Mouse (Mus musculus): ENCODE data around the gene Ccdc113. TPM values are rescaled to one million over a fixed set of nuclear protein-coding genes. Genes with fewer than 3 reads are reported as not detected.

Ccdc113 gene
- polyA plus RNA-seq, 1 experiment: 0.96 TPM

DNA sequence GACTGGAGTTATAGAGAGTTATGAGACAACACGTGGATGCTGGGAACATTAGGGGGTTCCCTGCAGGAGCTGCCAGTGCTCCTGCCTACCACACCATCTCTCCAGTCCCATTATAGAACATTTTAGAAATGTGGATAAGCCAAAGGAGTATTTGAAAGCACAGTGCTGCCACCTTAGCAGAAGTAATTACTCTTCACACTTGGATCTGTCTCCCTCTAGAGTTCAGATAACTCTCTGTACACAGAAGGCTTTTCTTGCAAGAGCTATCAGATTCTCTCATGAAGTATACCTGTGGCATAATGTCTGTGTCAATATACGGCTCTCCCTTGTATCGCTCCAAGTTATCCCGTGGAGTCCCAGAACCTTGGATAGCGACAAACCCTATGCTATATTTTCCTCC, 5.6 kb downstream of the Ccdc113 start:
- DNase-seq (ENCODE audit: low spot score): no peak

- DNase-seq (ENCODE audit: low spot score): no peak
Measured at GRCm38 (mm10) chr8:95542191-95542590, 8.3 kb downstream of the Ccdc113 start.

- DNase-seq (ENCODE audit: low spot score): no peak
Measured at GRCm38 (mm10) chr8:95543065-95543464, 9.2 kb downstream of the Ccdc113 start.

- DNase-seq (ENCODE audit: low spot score): no peak
Measured at GRCm38 (mm10) chr8:95545815-95546214, 11.9 kb downstream of the Ccdc113 start.

GRCm38 (mm10) chr8:95546986-95547385, 13.1 kb downstream of the Ccdc113 start:
- no peak for DNase-seq (ENCODE audit: low spot score)

- DNase-seq (ENCODE audit: low spot score): no peak
Measured at GRCm38 (mm10) chr8:95547931-95548330, 14.0 kb downstream of the Ccdc113 start.

DNA sequence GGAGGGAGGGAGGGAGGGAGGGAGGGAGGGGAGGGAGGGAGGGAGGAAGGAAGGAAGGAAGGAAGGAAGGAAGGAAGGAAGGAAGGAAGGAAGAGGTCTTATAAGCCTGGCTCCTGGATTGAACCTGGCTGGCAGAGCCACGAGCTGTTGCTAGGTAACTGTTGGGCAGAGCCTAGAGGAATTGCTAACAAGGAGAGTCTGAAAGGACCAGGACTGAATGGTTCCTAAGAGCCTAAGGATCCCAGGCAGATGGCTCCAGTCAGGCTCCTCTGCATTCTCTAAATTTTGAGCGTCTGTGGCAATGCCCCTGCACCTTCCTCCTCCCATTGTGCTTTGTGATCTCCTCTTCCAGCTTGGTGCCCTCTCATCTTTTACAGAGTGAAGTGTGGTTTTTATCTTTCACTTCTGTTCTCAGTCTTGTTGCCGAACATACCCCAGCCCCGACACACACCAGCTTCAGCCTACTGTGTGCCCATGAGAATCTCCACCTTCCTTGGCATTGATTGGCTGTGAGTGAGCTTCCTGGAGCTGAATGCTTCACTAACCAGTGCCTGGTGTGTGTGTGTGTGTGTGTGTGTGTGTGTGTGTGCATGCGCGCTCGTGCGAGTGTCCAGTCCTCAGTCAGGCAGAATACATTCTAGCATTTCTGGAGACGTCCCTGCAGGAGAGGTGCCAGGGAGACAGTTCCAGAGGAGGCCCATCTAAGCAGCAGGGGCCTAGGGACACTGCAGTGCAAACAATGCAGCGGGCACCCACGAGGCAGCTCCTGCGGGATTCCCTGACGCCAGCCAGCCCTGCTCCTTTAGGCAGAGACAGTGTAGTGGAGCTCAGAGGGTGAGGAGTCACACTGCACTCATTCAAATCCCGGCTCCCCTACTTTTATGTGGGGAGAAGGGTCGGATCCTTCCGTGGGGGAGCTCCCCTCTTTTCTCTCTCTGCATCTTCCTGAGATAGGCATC, 16.3 kb downstream of the Ccdc113 start:
- DNase-seq (ENCODE audit: low spot score): no peak

- DNase-seq (ENCODE audit: low spot score): no peak
Measured at GRCm38 (mm10) chr8:95551577-95551976, 17.7 kb downstream of the Ccdc113 start.

DNA sequence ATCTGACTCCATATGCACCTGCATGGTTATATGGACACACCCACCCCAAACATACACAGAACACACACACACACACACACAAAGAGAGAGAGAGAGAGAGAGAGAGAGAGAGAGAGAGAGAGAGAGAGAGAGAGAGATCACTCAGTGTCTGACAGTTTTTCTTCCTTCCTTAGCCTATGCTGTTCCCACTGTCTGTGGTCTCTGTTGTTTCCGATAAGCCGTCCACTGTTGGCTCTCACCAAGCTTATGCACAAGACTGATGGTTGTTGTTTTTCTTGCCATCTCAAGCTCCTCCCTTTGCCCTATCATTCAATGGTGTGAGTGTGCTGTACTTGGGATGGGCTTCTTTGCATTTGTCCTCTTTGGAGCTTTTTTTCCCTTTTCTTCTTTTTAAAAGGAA, 22.1 kb downstream of the Ccdc113 start:
- no peak for DNase-seq (ENCODE audit: low spot score)

DNA sequence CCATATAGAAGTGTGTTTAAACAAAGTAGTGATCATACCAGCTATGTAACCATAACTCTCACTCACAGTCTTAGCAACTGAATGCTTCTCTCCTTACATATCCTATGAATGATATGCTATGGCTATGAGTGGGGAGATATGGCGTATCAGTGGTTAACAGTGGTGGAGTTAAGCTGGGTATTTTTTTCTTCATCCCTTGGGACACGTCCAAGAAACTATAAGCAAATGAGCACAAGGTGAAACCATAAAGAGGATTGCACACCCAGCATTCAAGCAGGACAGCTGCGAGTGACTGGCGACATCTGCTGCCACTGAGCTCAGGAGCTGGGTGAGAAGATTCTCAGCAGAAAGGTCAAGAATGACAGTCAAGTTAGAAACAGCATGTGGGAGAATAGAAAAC, 32.3 kb downstream of the Ccdc113 start:
- no peak for DNase-seq (ENCODE audit: low spot score)

DNA sequence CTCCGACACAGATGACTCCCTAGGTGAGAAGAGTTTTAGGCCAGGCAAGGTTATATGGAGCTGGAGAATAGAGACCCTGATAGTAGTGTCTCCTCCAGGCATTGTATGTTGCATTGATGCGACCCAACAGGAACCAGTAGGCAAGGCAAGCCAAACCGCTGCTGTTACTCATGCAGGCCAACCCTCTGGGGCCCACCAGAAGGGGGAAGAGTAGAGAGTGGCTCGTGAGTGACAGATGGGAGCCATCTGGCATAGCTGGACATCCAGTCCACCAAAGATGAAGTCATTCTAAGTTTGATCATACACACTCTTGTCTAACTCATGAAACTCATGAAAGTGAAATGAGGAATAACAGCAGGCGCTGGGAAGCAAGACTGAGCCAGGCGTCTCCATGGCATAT, 32.9 kb downstream of the Ccdc113 start:
- no peak for DNase-seq (ENCODE audit: low spot score)

GRCm38 (mm10) chr8:95573146-95573545, 39.3 kb downstream of the Ccdc113 start:
- DNase-seq (ENCODE audit: low spot score): no peak

DNA sequence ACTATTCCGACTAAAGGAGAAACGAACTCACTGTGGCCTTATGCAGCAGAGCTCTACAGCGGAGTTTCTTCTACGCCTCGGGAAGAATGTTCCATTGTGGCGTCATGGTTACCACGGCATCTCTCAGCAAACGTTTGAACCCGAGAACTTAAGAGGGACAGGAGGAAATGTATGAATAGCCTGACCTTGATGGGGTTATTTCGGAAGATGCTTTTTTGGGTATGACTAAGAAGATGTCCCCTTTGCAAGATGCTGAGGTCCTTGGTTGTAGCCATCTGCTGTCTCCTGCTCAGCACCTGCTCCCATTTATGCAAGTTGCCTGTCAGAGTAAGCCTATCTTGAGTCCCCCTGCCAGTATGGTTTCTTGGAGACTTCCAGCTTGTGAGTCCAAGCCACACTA, 42.4 kb downstream of the Ccdc113 start, which contains the start of gene Prss54:
Gene Prss54, minus strand, starts transcription at position 101 of the 400 bp plus-strand sequence.
- DNase-seq (ENCODE audit: low spot score): no peak

- DNase-seq (ENCODE audit: low spot score): no peak
Measured at GRCm38 (mm10) chr8:95587339-95587738, 53.5 kb downstream of the Ccdc113 start.

GRCm38 (mm10) chr8:95589282-95589681, 55.4 kb downstream of the Ccdc113 start:
- peak; percentile 6 for DNase-seq (ENCODE audit: low spot score)

- DNase-seq (ENCODE audit: low spot score): no peak
Measured at GRCm38 (mm10) chr8:95590539-95590938, 56.7 kb downstream of the Ccdc113 start.

- DNase-seq (ENCODE audit: low spot score): no peak
Measured at GRCm38 (mm10) chr8:95592131-95592780, 58.4 kb downstream of the Ccdc113 start.

- no peak for DNase-seq (ENCODE audit: low spot score)
Measured at GRCm38 (mm10) chr8:95593439-95594393, 59.8 kb downstream of the Ccdc113 start.

- DNase-seq (ENCODE audit: low spot score): no peak
Measured at GRCm38 (mm10) chr8:95595131-95595530, 61.2 kb downstream of the Ccdc113 start.

DNA sequence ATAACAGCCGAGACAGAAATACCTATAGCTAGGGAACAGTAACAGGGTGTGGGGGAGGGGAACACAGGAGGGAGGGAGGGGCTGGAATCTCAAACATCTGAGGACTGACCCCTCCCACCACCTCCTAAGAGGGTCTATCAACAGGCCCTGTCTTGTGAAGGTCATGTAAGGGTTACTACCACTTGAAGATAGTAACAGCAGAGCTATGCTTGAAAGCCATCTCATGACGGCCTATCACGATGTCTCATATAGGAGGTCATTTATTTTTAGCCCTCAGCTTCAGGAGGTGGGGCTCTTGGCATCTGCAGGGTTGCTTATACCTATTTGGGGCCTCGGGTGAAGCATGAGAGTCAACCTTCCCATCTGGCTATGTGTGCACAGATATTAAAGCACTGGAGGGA, 63.0 kb downstream of the Ccdc113 start:
- no peak for DNase-seq (ENCODE audit: low spot score)

DNA sequence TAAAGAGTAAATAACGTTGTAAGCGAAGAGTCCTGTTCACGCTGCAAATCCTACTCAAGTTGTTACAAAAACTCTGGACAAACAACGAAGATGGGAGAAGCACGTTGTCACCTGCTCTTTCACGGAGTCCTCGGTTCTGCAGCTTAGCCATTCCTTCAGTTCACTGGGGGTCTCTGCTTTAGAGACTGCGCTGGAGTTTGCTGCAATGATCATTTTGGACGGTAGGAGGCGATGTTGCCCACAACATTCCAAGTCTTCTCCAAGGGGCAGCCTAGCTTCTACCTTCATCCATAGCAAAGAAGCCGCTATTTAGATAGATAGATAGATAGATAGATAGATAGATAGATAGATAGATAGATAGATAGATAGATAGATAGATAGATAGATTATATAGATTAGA, 66.0 kb downstream of the Ccdc113 start:
- DNase-seq (ENCODE audit: low spot score): no peak

GRCm38 (mm10) chr8:95601306-95601705, 67.4 kb downstream of the Ccdc113 start:
- DNase-seq (ENCODE audit: low spot score): no peak
